Mouse (Mus musculus) heart, embryonic 13.5 days (tissue): ENCODE results near the gene Tnfrsf18. TPM values are rescaled to one million over a fixed set of nuclear protein-coding genes. Genes with fewer than 3 reads are reported as not detected.
A peak's percentile ranks its signal among the peaks of the same experiment; 100 is the strongest.

Source experiments
- ATAC-seq: fragments of 200-750 bp; cut with Nextera tagmentation; 2 replicates; pipeline ENCODE4 v1.8.0; 2017; ENCODE audit warnings: moderate TSS enrichment; ENCODE audit not compliant: insufficient number of reproducible peaks, low FRiP score, low TSS enrichment; ENCODE audit errors: extremely low read depth
- H3K27ac ChIP-seq: fragments of 300-500 bp; sonication (generic); replicated peaks from 2 replicates; pipeline ENCODE4 v1.5.1; 2015; ENCODE audit warnings: moderate library complexity, mild to moderate bottlenecking, inconsistent platforms
- H3K27me3 ChIP-seq: fragments of 300-500 bp; sonication (generic); replicated peaks from 2 replicates; pipeline ENCODE4 v1.6.1; 2015; ENCODE audit warnings: mild to moderate bottlenecking, inconsistent platforms
- H3K36me3 ChIP-seq: fragments of 300-500 bp; sonication (generic); 2 replicates; pipeline ENCODE4 v1.6.1; 2015; ENCODE audit warnings: mild to moderate bottlenecking, inconsistent platforms
- H3K4me1 ChIP-seq: fragments of 300-500 bp; sonication (generic); 2 replicates; pipeline ENCODE4 v1.6.1; 2015; ENCODE audit warnings: inconsistent platforms
- H3K4me2 ChIP-seq: fragments of 300-500 bp; sonication (generic); 2 replicates; pipeline ENCODE4 v1.6.1; 2015; ENCODE audit warnings: inconsistent platforms, mild to moderate bottlenecking, moderate library complexity
- H3K4me3 ChIP-seq: fragments of 300-500 bp; sonication (generic); 2 replicates; pipeline ENCODE4 v1.5.1; 2015; ENCODE audit warnings: moderate library complexity, mild to moderate bottlenecking, inconsistent platforms
- H3K9ac ChIP-seq: fragments of 300-500 bp; sonication (generic); 2 replicates; pipeline ENCODE4 v1.6.1; 2015; ENCODE audit warnings: inconsistent platforms, mild to moderate bottlenecking, moderate library complexity
- H3K9me3 ChIP-seq: fragments of 300-500 bp; sonication (generic); 2 replicates; pipeline ENCODE4 v1.6.1; 2016; ENCODE audit warnings: inconsistent platforms
- WGBS: fragments of 180-500 bp; shearing (Covaris S2); methylation state at CpG from one replicate; pipeline ENCODE4 v1.1.7; 2015; ENCODE audit warnings: mixed read lengths; 5-methylcytosine and 5-hydroxymethylcytosine counted together
- polyA plus RNA-seq: library from polyadenylated mRNA; unstranded; fragments of >200 nt; fragmentation: Nextera tagmentation; extraction: Ambion mirVana; gene quantifications from 2 replicates; pipeline ENCODE4 v1.2.1, GENCODE M21; 2015

The Tnfrsf18 gene
- 1.9 and 2.0 TPM in 2 replicates for polyA plus RNA-seq

DNA sequence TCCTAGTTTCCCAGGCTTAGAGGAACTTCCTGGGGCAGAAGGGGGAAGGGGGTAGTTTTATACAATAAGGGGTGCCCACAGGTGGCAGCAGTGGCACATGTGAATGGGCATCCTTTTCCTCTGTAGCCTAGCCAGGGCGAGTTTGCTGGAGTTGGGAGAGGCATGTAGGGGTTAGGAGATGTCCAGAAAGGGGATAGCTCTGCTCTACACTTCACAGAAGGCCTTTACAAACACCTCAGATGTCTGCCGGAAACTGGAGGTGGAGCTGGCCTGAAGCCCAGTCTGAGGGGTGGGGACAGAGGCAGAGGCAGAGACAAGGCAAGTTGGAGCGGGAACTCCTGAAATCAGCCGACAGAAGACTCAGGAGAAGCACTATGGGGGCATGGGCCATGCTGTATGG, at the start of gene Tnfrsf18:
Tnfrsf18 (plus strand) TSS at position 152 of the 400 bp plus-strand sequence.
- ATAC-seq = 0 out of 2 replicates have a peak, but pooled peaks have one; percentile 18
- H3K27me3 ChIP-seq = no peaks in the 10 kb centered on the region
- H3K4me3 ChIP-seq = no peak within 1 kb of the TSS
- WGBS = 20% methylated on average over 4 of the region's 4 CpGs
- H3K9ac ChIP-seq = peak within 1 kb of the TSS; percentile 12; the same call in 1 of the 2 replicates
- H3K36me3 ChIP-seq = peaks cover 39% of the 10 kb centered on the region
- H3K4me1 ChIP-seq = peaks cover 32% of the 10 kb centered on the region
- no peaks in the 10 kb centered on the region for H3K9me3 ChIP-seq
- peak within 1 kb of the TSS; percentile 55 for H3K27ac ChIP-seq
- H3K4me2 ChIP-seq = 0 out of 2 replicates have a peak within 1 kb of the TSS, but pooled peaks have one; percentile 1

DNA sequence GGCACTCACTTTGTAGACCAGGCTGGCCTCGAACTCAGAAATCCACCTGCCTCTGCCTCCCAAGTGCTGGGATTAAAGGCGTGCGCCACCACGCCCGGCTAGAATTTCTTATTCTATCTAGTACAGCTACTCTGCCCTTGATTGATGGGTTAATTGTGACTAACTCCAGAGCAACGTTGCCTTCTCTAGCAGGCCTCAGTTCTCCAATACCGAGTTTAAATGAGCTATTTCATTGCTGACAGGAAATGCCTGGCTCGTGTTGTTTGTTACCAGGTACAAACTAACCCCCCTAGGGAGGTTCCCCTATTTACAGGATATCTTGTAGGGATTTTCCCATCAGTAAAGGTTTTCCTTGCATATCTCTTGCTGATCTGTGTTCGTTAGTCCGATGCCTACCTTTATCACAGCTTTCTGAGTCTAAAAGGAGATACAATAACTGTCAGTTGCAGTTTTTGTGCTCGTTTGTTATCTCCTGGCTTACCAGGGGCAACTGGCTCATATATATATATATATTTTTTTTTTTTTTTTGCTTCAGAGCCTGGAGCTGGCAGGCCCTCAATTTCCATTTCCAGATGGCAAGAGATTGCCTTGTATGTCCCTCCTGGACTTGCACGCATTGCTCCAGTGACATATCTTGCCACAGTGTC, 44.4 kb upstream of the Tnfrsf18 start:
- Histone ChIP-seq H3K4me3 (no peak overlapping the region), H3K4me1 (no peaks in the 10 kb centered on the region), H3K36me3 (no peaks in the 10 kb centered on the region), H3K27me3 (peaks cover 24% of the 10 kb centered on the region), H3K27ac (no peak overlapping the region), H3K9me3 (0 out of 2 replicates have a peak, but pooled peaks cover 4% of the 10 kb centered on the region), H3K9ac (no peak overlapping the region), H3K4me2 (no peak overlapping the region)
- no peak for ATAC-seq
- WGBS = 67% methylated on average over 12 of the region's 12 CpGs

DNA sequence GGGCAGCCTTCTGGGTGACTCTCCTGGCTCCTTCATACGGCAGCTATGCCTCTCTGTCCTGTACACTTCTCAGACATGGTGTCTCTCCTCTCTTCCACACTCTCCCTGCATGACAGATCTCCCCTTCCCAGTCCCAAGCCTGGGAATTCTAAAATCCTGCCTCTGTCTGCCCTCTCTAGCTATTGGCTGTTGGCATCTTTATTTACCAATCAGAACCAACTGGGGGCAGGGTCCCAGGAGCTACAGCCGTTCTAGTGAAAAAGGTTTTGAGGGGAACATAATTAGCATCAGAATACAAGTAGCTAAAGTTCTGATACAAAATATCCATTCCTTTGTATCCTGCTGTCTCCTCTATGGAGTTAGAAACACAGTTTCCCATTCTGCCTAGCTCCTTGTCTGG, 42.2 kb upstream of the Tnfrsf18 start:
- ATAC-seq = no peak
- H3K9ac ChIP-seq = no peak overlapping the region
- no peak overlapping the region for H3K4me2 ChIP-seq
- H3K4me1 ChIP-seq = no peaks in the 10 kb centered on the region
- no peak overlapping the region for H3K27ac ChIP-seq
- H3K27me3 ChIP-seq = peaks cover 24% of the 10 kb centered on the region
- H3K9me3 ChIP-seq = 0 out of 2 replicates have a peak, but pooled peaks cover 4% of the 10 kb centered on the region
- H3K4me3 ChIP-seq = no peak overlapping the region
- WGBS = 20% methylated on average over 2 of the region's 2 CpGs
- no peaks in the 10 kb centered on the region for H3K36me3 ChIP-seq

DNA sequence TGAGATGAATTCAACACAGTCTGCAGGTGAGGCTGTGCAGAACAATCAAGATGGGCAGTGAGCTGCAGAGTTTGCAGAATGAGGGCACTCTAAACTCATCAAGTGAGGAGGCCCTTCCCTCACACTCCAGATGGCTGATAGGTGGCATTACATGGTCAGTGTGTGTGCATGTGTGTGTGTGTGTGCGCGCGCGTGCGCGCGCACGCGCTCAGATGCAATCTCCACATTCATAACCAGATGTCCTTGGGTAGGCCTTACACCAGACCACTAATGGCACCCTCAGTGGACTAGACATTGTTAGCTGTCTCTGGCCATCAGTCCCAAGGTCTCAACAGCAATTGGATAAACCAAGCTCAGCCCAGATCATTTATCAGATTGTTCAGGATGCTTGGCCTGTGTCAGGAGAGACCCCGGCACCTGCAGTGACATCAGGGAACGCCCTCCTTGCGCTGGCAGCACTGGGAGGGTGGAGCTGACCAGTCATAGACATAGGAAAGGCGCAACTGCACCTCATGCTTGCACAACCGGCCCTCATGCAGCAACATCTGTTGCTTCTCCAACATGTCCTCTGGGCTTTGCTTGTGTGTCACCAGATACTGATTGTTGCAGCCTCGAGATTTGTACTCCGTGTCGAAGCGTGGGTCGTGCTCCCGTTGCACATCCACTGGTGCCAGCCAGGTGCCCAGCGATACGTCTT, 34.6 kb upstream of the Tnfrsf18 start:
- Histone ChIP-seq H3K4me3 (peak overlapping the region; percentile 96), H3K9ac (peak overlapping the region; percentile 84), H3K4me1 (peaks cover 31% of the 10 kb centered on the region), H3K9me3 (no peaks in the 10 kb centered on the region), H3K27me3 (no peaks in the 10 kb centered on the region), H3K27ac (peak overlapping the region; percentile 92; the same call in 1 of the 2 replicates), H3K36me3 (peaks cover 21% of the 10 kb centered on the region), H3K4me2 (peak overlapping the region; percentile 99)
- 84% methylated on average over 22 of the region's 22 CpGs for WGBS
- no peak for ATAC-seq

DNA sequence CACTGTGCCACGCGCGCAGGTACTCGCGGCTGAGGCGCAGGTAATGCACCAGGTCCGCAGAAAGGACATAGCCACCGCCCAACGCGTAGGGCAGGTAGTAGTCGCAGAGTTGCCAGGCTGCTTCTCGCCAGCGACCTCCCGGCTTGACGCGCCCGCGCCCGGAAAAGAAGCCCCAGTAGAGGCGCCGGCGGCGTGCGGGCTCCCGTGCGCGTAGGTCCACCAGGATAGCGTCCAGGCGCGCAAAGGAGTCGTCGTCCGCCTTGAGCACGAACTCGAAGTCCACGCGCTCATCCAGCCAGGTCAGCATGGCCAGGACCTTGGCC, 34.1 kb upstream of the Tnfrsf18 start:
- 25% methylated on average over 37 of the region's 37 CpGs for WGBS
- no peak for ATAC-seq

DNA sequence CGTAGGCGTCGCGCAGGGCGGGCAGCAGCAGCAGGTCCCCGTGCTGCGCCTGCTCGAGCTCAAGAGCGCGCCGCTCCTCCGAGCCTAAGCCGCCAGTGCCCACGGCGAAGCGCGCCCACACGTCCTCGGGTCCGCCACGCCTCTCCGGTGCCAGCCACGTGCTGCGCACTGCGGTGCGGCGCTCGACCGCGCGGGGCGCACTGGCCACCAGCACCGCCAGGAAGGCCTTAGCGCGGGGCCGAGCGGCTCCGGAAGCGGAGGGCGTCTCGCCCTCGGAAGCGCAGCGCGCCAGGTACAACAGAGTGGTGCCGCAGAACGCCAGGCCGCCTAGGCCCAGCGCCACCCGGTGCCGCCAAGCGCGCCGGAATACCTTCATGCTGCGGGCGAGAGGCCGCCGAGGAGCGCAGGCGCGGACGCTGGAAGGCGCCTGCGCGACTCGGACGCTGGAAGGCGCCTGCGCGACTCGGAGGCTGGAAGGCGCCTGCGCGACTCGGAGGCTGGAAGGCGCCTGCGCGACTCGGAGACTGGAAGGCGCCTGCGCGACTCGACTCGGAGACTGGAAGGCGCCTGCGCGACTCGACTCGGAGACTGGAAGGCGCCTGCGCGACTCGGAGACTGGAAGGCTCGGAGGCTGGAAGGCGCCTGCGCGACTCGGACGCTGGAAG, 33.6 kb upstream of the Tnfrsf18 start, which contains the start of the genes B3galt6 and Sdf4:
B3galt6 (minus strand) TSS at position 409 of the 665 bp plus-strand sequence.
Sdf4 (plus strand) TSS at position 632 of the 665 bp plus-strand sequence.
- H3K4me2 ChIP-seq = peak within 1 kb of the TSS; percentile 99
- peak within 1 kb of the TSS; percentile 97 for H3K27ac ChIP-seq
- H3K4me3 ChIP-seq = peak within 1 kb of the TSS; percentile 96
- no peaks in the 10 kb centered on the region for H3K27me3 ChIP-seq
- WGBS = under 1% methylated on average over 99 of the region's 99 CpGs
- peak; percentile 80 for ATAC-seq
- peak within 1 kb of the TSS; percentile 88 for H3K9ac ChIP-seq
- peaks cover 31% of the 10 kb centered on the region for H3K4me1 ChIP-seq
- no peaks in the 10 kb centered on the region for H3K9me3 ChIP-seq
- H3K36me3 ChIP-seq = peaks cover 31% of the 10 kb centered on the region

More for the DNA sequence above, 34.1 kb upstream of the Tnfrsf18 start:
- Histone ChIP-seq H3K36me3 (peaks cover 26% of the 10 kb centered on the region), H3K9me3 (no peaks in the 10 kb centered on the region), H3K4me2 (peak overlapping the region; percentile 99), H3K27me3 (no peaks in the 10 kb centered on the region), H3K4me3 (peak overlapping the region; percentile 96), H3K4me1 (peaks cover 31% of the 10 kb centered on the region), H3K9ac (peak overlapping the region; percentile 84), H3K27ac (peak overlapping the region; percentile 92)

DNA sequence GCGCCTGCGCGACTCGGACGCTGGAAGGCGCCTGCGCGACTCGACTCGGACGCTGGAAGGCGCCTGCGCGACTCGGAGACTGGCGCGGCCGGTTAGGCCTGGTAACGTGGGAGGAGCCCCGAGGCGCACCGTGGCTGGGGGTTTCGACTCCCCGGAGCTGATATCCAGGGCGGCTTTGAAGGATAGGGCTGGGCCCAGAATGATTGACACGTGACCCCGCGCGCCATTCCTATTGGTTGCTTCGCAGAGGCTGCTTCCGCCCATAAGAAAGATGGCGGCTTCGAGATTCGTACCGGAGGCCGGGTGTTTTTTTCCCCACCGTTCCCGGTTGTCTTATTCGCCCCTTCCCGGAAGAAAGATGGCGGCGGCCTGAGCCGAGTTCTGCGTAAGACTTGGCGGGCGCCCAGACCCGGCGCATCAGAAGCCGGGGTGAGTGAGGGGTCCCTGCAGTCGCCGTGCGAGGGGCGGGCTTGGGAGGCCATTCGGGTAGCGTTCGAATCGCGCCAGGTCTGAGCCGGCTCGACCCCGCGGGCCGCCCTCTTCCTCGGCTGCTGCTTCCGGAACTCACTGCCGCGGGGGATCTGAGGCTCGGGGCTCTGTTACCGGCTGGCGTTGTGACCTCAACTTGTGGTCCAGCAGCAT, 32.9 kb upstream of the Tnfrsf18 start:
- ATAC-seq = peak; percentile 85
- H3K4me3 ChIP-seq = peak overlapping the region; percentile 96
- peak overlapping the region; percentile 88 for H3K9ac ChIP-seq
- peaks cover 37% of the 10 kb centered on the region for H3K36me3 ChIP-seq
- under 1% methylated on average over 70 of the region's 70 CpGs for WGBS
- peak overlapping the region; percentile 97 for H3K27ac ChIP-seq
- no peaks in the 10 kb centered on the region for H3K27me3 ChIP-seq
- H3K9me3 ChIP-seq = no peaks in the 10 kb centered on the region
- H3K4me1 ChIP-seq = peaks cover 31% of the 10 kb centered on the region
- peak overlapping the region; percentile 99 for H3K4me2 ChIP-seq

DNA sequence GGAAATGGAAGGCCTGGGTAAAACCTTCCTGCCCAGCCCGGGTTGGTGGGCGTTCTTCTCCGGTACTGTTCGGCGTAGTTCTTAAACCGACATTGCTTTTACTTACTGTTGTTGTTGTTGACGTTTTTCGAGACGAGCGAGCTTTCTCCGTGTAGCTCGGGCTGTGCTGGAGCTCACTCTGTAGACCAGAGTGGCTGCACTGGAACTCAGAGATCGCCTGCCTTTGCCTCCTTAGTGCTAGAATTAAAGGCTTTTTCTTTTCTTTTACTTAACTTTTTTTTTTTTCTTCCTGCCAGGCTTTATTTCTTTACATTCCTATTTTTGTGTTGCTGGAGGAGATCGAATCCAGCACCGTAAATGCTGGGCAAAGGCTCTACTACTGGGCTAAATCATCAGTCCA, 32.4 kb upstream of the Tnfrsf18 start:
- H3K4me3 ChIP-seq = peak overlapping the region; percentile 96
- 5% methylated on average over 15 of the region's 15 CpGs for WGBS
- H3K36me3 ChIP-seq = peaks cover 43% of the 10 kb centered on the region
- peak overlapping the region; percentile 99 for H3K4me2 ChIP-seq
- H3K9me3 ChIP-seq = no peaks in the 10 kb centered on the region
- H3K9ac ChIP-seq = peak overlapping the region; percentile 88
- H3K27me3 ChIP-seq = no peaks in the 10 kb centered on the region
- H3K27ac ChIP-seq = peak overlapping the region; percentile 97
- H3K4me1 ChIP-seq = peaks cover 31% of the 10 kb centered on the region
- ATAC-seq = no peak

DNA sequence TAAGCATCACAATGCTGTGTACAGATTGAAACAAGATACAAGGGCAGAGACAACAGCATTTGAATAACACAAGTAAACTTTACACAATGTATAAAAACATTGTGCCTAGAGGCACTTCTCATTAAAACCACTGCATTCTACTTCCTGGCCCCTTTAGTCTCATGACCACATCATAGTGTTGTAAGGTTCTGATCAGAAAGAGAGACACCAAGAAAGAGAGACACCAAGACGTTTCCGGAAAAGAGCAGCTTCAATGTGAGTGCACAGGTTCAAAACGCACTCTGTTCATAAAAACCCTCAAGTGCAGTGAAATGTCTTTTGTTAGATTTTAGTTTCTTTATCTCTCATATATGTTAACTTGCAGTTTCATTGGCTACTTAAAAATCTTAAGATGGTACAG, 21.9 kb upstream of the Tnfrsf18 start:
- no peak for ATAC-seq
- H3K9ac ChIP-seq = no peak overlapping the region
- no peaks in the 10 kb centered on the region for H3K4me1 ChIP-seq
- no peaks in the 10 kb centered on the region for H3K9me3 ChIP-seq
- WGBS = 90% methylated on average over 3 of the region's 3 CpGs
- H3K27me3 ChIP-seq = no peaks in the 10 kb centered on the region
- no peak overlapping the region for H3K4me2 ChIP-seq
- no peak overlapping the region for H3K27ac ChIP-seq
- H3K4me3 ChIP-seq = no peak overlapping the region
- peaks cover 97% of the 10 kb centered on the region for H3K36me3 ChIP-seq

DNA sequence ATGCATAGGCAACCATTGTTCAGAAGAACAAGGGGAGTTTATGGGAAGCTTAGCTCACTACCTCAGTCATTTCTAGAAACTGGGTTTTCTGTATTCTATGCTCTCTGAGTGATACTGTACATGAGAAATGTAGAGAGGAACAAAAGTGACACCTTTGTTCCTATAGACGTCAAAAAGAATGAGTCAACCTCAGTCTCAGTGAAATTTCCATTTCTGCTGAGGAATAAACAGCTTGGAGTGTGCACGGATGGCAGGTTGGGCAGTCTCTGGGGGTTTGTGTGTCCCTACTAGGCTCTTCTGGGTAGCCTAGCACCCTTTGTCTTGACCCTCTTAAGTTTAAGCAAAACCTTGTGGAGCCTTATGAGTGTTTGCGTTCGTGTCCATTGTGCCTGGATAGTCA, 17.6 kb upstream of the Tnfrsf18 start:
- Histone ChIP-seq H3K27me3 (no peaks in the 10 kb centered on the region), H3K4me3 (no peak overlapping the region), H3K4me2 (no peak overlapping the region), H3K36me3 (peaks cover 96% of the 10 kb centered on the region), H3K27ac (no peak overlapping the region), H3K9me3 (no peaks in the 10 kb centered on the region), H3K4me1 (no peaks in the 10 kb centered on the region), H3K9ac (no peak overlapping the region)
- WGBS = 90% methylated on average over 4 of the region's 4 CpGs
- ATAC-seq = no peak

DNA sequence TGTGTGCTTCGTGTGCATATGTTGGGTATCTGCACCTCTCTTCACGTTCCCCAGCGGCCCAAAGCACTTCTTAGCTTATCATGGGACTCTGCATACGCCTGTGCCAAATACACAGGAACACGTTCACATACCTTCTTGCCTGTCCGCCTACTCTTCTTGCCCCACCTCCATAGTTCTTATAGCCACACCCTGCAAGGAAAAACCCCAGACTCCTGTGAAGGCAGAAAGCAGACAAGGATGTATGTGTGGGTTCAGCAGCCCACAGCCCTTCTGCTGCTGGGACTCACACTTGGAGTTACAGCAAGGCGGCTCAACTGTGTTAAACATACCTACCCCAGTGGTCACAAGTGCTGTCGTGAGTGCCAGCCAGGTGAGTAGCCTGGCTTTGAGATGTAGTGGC, 12.3 kb upstream of the Tnfrsf18 start, which contains the start of gene Tnfrsf4:
Tnfrsf4 (plus strand) TSS at position 207 of the 400 bp plus-strand sequence.
- no peaks in the 10 kb centered on the region; the same call in 1 of the 2 replicates for H3K4me1 ChIP-seq
- no peaks in the 10 kb centered on the region for H3K9me3 ChIP-seq
- 74% methylated on average over 8 of the region's 8 CpGs for WGBS
- no peak within 1 kb of the TSS for H3K4me2 ChIP-seq
- no peak within 1 kb of the TSS for H3K27ac ChIP-seq
- no peak within 1 kb of the TSS for H3K9ac ChIP-seq
- H3K27me3 ChIP-seq = no peaks in the 10 kb centered on the region
- ATAC-seq = no peak
- no peak within 1 kb of the TSS for H3K4me3 ChIP-seq
- H3K36me3 ChIP-seq = peaks cover 73% of the 10 kb centered on the region
